24 mouse cellular contexts compared by ENCODE assay signal in genomic region chr10:117449416-117450239, GRCm38 (mm10).
DNase-seq lines count a peak whose midpoint lies in the region; ATAC-seq and TF ChIP-seq lines count a peak whose summit lies in the region.
"Had no signal": no experiment of that assay in that cellular context is flagged by ENCODE, and none has a peak within 500 bp of the region (broad histone marks: within the 10 kb centered on the region; RNA-seq: fewer than 3 reads in every experiment).

No protein-coding gene starts in this region.

- no peak for TF ChIP-seq CTCF in thymus, adult 2 months (IDR thresholded peaks at IDR 0.05; ENCODE audit: borderline replicate concordance, control insufficient read depth, extremely low read depth, insufficient read depth, low read length, poor library complexity)

- H3K27ac ChIP-seq in intestine, embryonic 16.5 days (ENCODE audit: low read length): no peak overlapping the region
- no peak overlapping the region for H3K27ac ChIP-seq in intestine, embryonic 15.5 days
- H3K27ac ChIP-seq in stomach, embryonic 15.5 days: no peak overlapping the region
- H3K27ac ChIP-seq in thymus, adult 2 months (ENCODE audit: control insufficient read depth, insufficient read depth, low read length): no peak overlapping the region
- H3K27ac ChIP-seq: embryonic facial prominence, embryonic 15.5 days; hindbrain, embryonic 12.5 days; layer of hippocampus, adult 2 months; midbrain, embryonic 12.5 days; neural tube, embryonic 12.5 days had no signal

- H3K4me1 ChIP-seq in intestine, embryonic 16.5 days (ENCODE audit: control insufficient read depth, insufficient read depth, low read length): peaks cover 4% of the 10 kb centered on the region; the same call in 1 of the 2 replicates
- no peaks in the 10 kb centered on the region for H3K4me1 ChIP-seq in intestine, embryonic 15.5 days (replicated peaks)
- H3K4me1 ChIP-seq in stomach, embryonic 15.5 days: no peaks in the 10 kb centered on the region
- H3K4me1 ChIP-seq in thymus, adult 2 months (replicated peaks; ENCODE audit: control insufficient read depth, insufficient read depth, low read length): peaks cover 9% of the 10 kb centered on the region
- H3K4me1 ChIP-seq: embryonic facial prominence, embryonic 15.5 days; hindbrain, embryonic 12.5 days; midbrain, embryonic 12.5 days; neural tube, embryonic 12.5 days had no signal

- H3K36me3 ChIP-seq in intestine, embryonic 16.5 days (ENCODE audit: control insufficient read depth, insufficient read depth, low read length): no peaks in the 10 kb centered on the region
- no peaks in the 10 kb centered on the region for H3K36me3 ChIP-seq in intestine, embryonic 15.5 days
- H3K36me3 ChIP-seq in stomach, embryonic 15.5 days: no peaks in the 10 kb centered on the region
- no peaks in the 10 kb centered on the region for H3K36me3 ChIP-seq in thymus, adult 2 months (ENCODE audit: control insufficient read depth, insufficient read depth, low read length)
- H3K36me3 ChIP-seq: embryonic facial prominence, embryonic 15.5 days; hindbrain, embryonic 12.5 days; midbrain, embryonic 12.5 days; neural tube, embryonic 12.5 days had no signal

- DNase-seq in B cell, adult 2 months: peak; percentile 46 to 52
- no peak for DNase-seq in thymus, adult 2 months
- DNase-seq in left cerebral cortex, postnatal 4 days: no peak
- no peak for DNase-seq in testis, postnatal 14 days (ENCODE audit: low spot score)
- DNase-seq: adrenal gland, postnatal 10 days; cerebellum, adult 2 months; heart, adult 18-20 months; kidney, adult 9 months; kidney, postnatal 14 days; lung, adult 18-20 months; lung, postnatal 10 days; right cerebral cortex, postnatal 4 days had no signal

- no peak overlapping the region for H3K4me2 ChIP-seq in intestine, embryonic 16.5 days (ENCODE audit: low read depth, low read length)
- H3K4me2 ChIP-seq in intestine, embryonic 15.5 days (replicated peaks): no peak overlapping the region
- H3K4me2 ChIP-seq in stomach, embryonic 15.5 days: no peak overlapping the region
- H3K4me2 ChIP-seq: embryonic facial prominence, embryonic 15.5 days; hindbrain, embryonic 12.5 days; liver, embryonic 11.5 days; midbrain, embryonic 12.5 days; neural tube, embryonic 12.5 days had no signal

- peak; percentile 25; the same call in 1 of the 2 replicates for ATAC-seq in intestine, embryonic 16.5 days
- ATAC-seq in intestine, embryonic 15.5 days: no peak
- ATAC-seq in megakaryocyte progenitor cell, adult 5-6 weeks (replicated peaks; ENCODE audit: poor library complexity): peak; percentile 67
- ATAC-seq in stomach, embryonic 15.5 days (ENCODE audit: insufficient read depth, low FRiP score, low read depth): 0 out of 2 replicates have a peak, but pooled peaks have one; percentile 25
- ATAC-seq: activated CD4-positive, CD25-positive, alpha-beta regulatory T cell, adult 4 months; forebrain, embryonic 14.5 days had no signal

- no peak overlapping the region for H3K9ac ChIP-seq in intestine, embryonic 16.5 days (ENCODE audit: low read depth, low read length)
- H3K9ac ChIP-seq in intestine, embryonic 15.5 days: no peak overlapping the region
- no peak overlapping the region for H3K9ac ChIP-seq in stomach, embryonic 15.5 days
- H3K9ac ChIP-seq: embryonic facial prominence, embryonic 15.5 days; hindbrain, embryonic 12.5 days; midbrain, embryonic 12.5 days; neural tube, embryonic 12.5 days had no signal

- WGBS in intestine, embryonic 16.5 days: 82% methylated on average over 3 of the region's 3 CpGs
- WGBS in intestine, embryonic 15.5 days: 81% methylated on average over 3 of the region's 3 CpGs
- WGBS in stomach, embryonic 15.5 days: 79% methylated on average over 3 of the region's 3 CpGs
- WGBS in thymus, adult 2 months: 64% methylated on average over 3 of the region's 3 CpGs

- intact Hi-C loops in left cerebral cortex, postnatal 4 days (cut with DNase I): no loop called here

- H3K27me3 ChIP-seq in intestine, embryonic 16.5 days (replicated peaks; ENCODE audit: control insufficient read depth, insufficient read depth, low read length): no peaks in the 10 kb centered on the region
- no peaks in the 10 kb centered on the region for H3K27me3 ChIP-seq in intestine, embryonic 15.5 days (replicated peaks)
- no peaks in the 10 kb centered on the region for H3K27me3 ChIP-seq in stomach, embryonic 15.5 days (replicated peaks)
- H3K27me3 ChIP-seq in thymus, adult 2 months (ENCODE audit: control insufficient read depth, insufficient read depth, low read length): no peaks in the 10 kb centered on the region
- H3K27me3 ChIP-seq: embryonic facial prominence, embryonic 15.5 days; hindbrain, embryonic 12.5 days; neural tube, embryonic 12.5 days had no signal

- no peak overlapping the region for H3K4me3 ChIP-seq in intestine, embryonic 16.5 days (ENCODE audit: low read length)
- no peak overlapping the region for H3K4me3 ChIP-seq in intestine, embryonic 15.5 days (replicated peaks)
- H3K4me3 ChIP-seq in stomach, embryonic 15.5 days (replicated peaks): no peak overlapping the region
- no peak overlapping the region for H3K4me3 ChIP-seq in thymus, adult 2 months (ENCODE audit: control insufficient read depth, insufficient read depth, low read length)
- H3K4me3 ChIP-seq: embryonic facial prominence, embryonic 15.5 days; hindbrain, embryonic 12.5 days; layer of hippocampus, adult 2 months; midbrain, embryonic 12.5 days; neural tube, embryonic 12.5 days had no signal

- no peaks in the 10 kb centered on the region for H3K9me3 ChIP-seq in intestine, embryonic 16.5 days (ENCODE audit: control insufficient read depth, low read length)
- no peaks in the 10 kb centered on the region for H3K9me3 ChIP-seq in intestine, embryonic 15.5 days
- no peaks in the 10 kb centered on the region for H3K9me3 ChIP-seq in stomach, embryonic 15.5 days
- H3K9me3 ChIP-seq: embryonic facial prominence, embryonic 15.5 days; hindbrain, embryonic 12.5 days; midbrain, embryonic 12.5 days; neural tube, embryonic 12.5 days had no signal

- TF ChIP-seq POLR2A in thymus, adult 2 months (IDR thresholded peaks at IDR 0.05; ENCODE audit: control insufficient read depth, extremely low read depth, insufficient read depth, low read length, poor library complexity): no peak

Comparison
In these comparisons a context has a peak if more than half of its experiments do, and no peak if none do; other contexts are left out.
1. DNase-seq: peak in B cell, adult 2 months (2 of 2); none in thymus, adult 2 months (single experiment), left cerebral cortex, postnatal 4 days (single experiment) and testis, postnatal 14 days (single experiment).